Mouse (Mus musculus): ENCODE data around the gene Pth1r.

The Pth1r gene

DNA sequence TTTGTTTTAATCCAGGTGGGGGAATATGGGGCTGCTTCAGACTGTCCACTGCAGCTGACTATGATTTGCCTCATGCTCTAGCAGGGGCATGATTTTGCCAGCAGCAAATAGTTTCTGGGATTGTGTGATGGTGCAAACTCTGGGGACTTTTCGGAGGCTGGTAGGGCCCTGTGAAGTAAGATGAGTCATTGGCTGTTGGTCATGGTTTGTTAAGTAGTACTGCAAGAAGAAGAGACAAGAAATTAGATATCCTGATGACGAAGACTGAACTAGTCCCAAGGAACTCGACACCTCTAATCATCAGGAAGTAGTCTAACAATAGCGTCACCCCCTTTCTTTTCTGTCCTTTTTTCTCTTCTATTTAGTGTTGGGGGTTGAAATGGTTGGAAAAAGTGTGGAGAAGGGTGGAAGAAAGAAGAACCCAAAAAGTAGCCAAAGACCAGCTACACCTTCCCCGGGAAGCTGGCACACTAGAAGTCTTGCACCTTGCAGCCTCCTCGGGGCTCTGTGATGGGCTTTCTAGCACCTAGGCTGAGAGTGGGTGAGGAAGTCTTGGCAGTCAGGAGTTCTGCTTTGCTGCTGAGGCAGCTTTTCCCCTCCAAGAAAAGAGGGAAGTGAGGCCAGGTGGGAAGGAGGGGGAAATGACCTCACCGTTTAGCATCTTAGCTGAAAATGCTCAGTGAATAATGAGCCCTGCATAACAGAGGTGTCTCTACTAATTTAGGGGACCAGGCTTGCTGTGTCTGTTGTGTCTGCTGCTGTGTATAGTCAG is 66.0 kb downstream of the Pth1r start:
- DNase-seq, result peak; percentile 6 to 10

DNA sequence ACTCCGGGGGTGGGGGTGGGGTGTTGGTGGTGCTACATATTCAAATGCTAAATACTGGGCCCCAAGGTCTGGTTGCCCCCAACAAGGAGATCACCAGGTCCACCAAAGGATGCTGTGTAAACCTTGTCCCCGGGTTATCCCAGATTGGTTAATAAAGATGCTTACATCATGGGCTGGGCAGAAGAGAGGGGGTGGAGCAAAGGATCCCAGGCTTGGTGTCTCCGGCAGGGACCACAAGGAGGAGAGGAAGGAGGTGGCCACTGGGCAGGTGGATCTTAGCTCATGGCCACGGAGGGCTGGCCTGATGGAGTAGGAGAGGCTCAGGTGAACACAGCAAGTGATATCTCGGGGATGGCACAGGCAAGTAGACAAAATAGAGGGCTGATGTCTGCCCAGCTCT is 68.1 kb downstream of the Pth1r start:
- no peak for DNase-seq

DNA sequence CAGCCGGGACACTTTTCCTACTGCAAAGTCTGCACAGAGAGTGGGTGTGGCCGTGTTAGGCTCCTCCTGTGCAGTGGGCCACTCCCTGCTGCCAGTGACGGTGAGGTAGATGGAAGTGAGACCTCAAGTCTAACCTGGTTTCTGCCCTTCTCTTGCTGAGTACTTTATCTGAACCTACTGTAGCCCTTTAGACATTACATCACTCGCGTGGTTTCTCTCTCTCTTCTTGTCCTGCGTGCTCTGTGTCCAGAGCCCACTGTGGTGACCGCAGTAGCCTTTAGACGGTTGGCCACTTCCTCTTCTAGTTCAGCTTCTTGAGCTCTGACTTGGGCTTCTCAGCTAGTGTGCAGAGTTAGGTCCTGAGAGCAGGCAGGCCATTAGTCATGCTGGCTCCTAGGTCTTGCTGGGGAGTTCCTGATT is 70.4 kb downstream of the Pth1r start:
- DNase-seq, result peak; percentile 36 to 43

DNA sequence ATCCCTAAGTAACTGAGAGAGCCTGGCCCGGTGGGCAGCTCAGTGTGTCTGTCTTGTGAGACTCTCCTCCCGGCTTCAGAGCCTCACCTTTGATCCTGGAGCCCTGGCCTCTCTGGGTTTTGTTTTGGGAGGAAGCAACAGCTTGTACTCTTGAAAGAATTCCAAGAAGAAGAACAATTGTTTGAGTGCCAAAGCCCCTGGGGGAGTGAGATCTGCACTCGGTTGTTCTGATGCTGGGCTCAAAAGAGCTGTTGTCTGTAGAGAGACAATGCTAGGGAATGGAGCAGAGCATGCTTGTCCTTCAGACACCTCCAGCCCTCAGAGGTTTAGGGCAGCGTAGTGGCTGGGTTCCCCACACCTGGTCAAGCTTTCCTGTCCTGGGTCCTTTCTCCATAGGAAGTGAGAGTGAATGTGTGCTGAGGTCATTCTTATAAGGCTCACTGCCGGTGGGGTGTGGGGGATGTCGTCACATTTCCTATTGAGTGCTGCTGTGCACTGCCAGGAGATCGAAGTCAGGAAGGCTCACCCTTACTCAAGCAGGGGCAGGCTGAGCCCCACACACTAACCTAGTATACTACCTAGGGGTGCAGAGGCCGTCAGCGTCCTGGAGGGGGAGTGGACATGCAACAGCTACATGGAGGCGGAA is 73.7 kb downstream of the Pth1r start:
- DNase-seq, result no peak

DNA sequence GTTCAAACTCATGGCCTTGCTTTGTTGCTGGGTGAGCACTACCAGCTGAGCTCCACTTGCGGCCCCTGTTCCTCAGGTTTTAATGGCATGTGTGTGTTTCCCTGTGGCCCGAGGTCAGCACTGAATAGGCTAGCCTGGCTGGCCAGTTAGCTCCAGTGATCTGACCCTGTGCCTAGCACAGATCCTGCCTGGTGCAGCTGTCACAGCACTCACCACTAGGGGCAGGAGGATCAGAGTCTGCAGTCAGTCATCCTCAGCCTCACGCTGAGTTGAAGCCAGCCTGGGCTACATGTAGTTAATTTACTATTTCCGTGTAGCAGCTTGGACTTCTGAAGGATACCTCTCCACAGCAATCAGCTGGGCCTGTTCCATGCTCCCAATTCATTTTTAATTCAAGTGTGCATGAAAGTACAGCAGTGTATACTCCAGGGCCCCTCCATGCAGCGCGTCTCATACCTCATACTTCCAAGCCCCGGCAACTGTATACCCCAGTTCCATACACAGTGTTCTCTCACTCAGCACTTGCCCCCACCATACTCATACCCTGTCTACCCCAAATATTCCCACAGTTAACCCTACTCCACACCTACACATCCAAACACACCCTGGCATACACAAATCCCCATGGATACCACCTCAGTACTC is 74.4 kb downstream of the Pth1r start:
- peak; percentile 43 to 44 for DNase-seq
